Mouse (Mus musculus): ENCODE measurements around the gene Sparc.

GRCm38 (mm10) chr11:55419678-55420307, 3.2 kb downstream of the Sparc start:
- TF ChIP-seq POLR2A (IDR thresholded peaks at IDR 0.05; ENCODE audit: extremely low read depth, insufficient read depth, low read length) (0 out of 2 replicates have a peak, but pooled peaks have one; percentile 33), CTCF (IDR thresholded peaks at IDR 0.05; ENCODE audit: extremely low read depth, insufficient read depth, low read length) (no peak)
